Mouse (Mus musculus): ENCODE results near the gene Usp54. TPM values are rescaled to one million over a fixed set of nuclear protein-coding genes. Genes with fewer than 3 reads are reported as not detected.
"Not testable (repeated sequence)": the region's sequence is repeated elsewhere in the genome, so short reads cannot be mapped to it uniquely, and the experiment has no call there.

The Usp54 gene
- polyA plus RNA-seq, 2 experiments from 2014 or later = 1.6 to 2.2 TPM

DNA sequence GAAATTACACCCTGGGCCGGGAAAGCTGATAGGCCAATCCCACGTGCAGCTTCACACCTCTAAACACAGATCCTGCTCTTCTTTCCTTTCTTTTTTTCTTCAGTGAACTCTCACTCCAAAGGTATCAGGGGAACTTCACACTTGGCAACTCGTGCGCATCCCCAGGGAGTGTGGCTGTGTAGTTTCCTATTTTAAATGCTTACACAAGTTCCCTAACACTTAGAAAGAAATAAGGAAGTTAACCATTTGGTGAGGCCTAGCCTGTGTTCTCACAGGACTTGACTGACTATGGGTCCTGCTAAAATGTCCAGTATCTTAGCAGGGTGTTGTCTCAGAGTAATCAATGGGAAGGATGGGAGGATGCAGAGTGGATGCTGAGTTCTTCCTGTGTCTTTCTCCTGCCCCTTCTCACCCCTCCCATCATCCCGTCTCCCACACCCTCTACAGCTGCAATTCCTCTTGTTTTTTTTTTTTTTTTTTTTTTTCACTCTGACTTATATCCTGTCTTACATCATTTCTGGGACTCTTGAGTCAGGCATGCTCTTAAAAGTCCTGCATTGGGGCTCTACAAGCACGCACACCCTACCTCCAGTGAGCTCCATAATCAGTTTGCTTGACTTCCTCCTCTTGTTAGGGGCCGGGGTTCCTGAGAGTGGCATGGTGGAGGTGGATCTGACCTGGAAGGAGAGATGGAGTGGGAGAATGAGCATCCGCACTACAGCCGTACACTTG lies 14.0 kb upstream of the Usp54 start:
- no peak for ATAC-seq

DNA sequence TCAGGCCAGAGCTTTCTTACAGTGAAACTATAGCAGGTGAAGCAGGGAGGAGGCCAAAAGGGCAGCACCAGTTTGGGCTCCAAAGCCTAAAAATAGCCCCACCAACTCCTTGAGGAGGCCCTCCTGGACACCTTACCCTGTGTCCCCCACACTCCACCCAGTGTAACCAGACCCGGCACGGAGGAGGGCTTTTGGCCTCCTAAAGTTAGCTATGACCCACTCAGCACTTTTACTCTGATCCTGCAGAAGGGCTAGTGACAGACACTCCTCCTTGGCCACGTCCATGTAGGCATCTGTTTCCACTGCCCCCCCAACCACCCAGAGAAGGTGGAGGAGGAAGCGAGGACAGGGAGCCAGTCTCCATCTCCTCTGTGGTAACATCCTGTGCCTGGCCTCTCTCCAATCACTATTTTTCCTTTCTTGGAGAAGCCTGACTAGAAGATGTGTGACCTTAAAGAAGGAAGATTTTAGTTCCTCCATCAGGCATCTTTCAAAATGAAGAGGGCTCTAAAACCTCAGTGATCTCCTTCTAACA lies 10.9 kb upstream of the Usp54 start:
- no peak for ATAC-seq

DNA sequence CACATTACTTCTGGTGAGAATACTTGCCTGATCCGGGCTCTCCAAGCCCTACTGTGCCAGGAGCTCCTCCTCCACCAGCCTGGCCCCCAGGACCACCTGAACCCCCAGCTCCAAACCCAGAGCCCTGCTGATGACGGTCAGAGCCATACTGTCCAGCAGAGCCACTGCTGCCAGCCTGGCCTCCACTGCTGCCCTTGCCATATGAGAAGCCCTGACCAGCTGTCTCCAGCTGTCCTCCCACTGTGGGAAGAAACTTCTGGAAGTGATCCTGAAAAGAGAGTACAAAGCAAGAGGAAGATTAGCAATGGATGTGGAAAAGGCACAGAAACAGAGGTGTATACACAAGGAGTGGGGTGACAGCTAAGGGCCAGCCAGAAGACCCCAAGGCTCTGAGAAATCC lies 10.1 kb upstream of the Usp54 start:
- no peak for ATAC-seq

DNA sequence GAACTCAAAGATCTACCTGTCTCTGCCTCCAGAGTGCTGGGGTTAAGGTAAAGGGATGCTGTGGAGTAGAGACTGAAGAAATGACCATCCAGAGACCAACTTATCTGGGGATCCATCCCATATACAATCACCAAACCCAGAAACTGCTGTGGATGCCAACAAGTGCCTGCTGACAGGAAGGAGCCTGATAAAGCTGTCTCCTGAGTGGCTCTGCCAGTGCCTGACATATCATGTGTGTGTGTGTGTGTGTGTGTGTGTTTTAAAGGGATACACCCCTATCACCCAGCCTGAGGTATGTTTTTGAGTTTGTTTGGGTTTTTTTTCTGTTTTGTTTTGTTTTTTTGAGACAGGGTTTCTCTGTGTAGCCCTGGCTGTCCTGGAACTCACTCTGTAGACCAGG lies 5.5 kb upstream of the Usp54 start:
- ATAC-seq = no peak

DNA sequence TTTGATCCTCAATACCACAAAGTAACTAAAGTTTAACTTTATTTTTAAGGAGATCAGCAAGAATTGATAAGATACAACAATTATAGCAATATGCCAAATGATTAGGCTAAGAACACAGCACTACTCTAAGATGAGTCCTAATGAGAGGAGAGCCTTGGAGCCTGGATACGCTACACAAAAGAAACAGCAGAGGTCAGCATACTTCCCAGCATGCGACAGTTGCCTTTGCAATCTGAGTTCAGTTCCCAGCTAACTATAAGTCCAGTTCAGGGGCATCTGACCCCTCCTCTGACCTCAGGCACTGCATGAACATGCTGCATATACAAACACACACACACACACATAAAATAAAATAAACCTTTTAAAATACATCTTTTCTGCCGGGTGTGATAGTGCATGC lies 4.7 kb upstream of the Usp54 start:
- ATAC-seq = no peak

DNA sequence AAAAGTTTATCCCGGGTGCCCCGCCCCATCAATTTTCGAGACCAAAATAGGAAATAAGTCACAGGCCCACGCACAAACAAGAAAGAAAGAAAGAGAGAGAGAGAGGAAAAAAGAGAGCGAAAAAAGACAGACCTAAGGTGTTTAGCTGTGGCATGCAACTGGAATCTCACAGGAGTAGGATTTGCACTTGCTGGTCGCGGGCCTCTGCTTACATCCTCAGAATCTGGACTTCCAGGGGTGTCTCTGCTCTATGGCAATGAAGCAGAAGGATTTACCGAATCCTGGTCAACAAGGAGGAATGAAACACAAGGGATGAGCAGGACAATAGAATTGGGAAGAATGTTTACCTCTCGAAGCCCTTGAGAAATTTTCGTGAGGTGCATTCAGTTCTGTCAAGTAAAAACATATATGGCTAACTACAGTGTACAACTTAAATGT lies 594 bp upstream of the Usp54 start:
- no peak for ATAC-seq

DNA sequence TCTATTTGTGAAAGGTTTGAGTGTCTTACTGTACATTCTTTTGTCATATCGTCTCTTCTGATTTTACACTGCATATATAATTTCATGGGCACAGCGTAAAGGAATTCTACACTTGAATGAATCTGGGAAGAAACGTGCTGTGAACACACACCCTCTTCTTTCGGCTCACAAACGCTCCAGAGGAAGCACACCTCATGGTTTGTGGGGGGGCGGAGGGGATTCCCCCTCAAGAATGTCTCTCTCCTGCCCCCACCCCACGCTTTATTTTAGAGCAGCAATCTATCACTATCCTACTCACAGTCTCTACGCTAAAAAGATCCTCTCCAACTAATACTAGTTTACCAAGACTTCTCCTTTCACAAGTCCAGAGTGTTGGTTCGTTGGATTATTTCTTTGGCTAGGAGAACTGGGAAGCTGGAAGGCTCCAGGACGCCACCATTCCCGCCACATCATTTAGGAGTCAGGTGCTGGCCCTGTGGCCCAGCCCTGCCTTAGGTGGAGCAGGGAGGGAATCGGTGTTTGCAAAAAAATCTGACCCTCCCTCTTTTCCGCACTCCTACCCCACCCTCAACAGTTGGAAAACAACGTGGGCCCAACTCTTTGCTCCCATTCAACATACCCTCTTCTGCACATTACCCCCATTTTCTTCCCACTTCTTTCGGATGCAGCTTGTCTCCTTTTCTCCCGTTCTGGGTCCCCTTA lies 794 bp downstream of the Usp54 start:
- ATAC-seq = peak; percentile 29

DNA sequence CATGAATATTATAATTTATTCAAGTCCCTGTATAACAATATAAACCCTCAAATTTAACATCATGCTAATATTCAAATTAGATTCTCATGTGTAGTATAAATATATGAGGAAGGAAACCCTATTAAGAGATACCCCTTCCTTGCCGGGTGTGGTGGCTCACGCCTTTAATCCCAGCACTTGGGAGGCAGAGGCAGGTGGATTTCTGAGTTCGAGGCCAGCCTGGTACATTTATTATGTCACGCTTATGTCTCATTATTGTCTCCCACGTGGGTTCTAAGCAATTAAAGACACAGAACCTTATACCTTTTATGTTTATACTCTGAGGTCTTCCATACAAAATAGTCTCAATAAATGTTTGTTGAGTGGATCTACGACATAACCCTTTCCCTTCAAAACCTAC lies 2.2 kb downstream of the Usp54 start:
- no peak for ATAC-seq

DNA sequence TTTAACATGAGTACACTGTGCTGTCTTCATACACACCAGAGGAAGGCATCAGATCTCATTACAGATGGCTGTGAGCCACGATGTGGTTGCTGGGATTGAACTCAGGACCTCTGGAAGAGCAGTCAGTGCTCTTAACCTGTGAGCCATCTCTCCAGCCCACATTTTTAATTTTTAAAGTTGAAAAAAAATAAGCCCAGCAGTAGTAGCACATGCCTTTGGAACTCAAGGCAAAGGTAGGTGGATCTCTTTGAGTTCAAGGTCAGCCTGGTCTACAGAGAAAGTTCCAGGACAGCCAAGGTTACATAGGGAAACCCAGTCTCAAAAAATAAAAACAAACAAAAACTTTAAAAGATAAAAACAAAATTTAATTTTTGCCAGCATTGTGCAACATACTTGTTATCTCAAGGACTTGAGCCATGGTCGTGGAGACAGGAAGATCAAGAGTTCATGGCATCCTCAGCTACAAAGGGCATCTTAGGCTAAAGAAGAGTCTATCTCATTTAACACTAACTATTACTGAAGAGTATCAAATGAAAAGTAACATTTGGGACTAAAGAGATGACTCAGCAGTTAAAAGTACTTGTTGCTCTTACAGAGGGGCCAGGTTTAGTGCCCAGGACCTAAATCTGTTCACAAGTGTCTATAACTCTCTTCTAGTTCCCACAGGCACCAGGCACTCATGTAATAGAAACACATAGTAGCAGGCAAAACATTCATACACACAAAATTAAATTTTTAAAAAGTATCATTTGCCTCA lies 2.9 kb downstream of the Usp54 start:
- no peak for ATAC-seq

DNA sequence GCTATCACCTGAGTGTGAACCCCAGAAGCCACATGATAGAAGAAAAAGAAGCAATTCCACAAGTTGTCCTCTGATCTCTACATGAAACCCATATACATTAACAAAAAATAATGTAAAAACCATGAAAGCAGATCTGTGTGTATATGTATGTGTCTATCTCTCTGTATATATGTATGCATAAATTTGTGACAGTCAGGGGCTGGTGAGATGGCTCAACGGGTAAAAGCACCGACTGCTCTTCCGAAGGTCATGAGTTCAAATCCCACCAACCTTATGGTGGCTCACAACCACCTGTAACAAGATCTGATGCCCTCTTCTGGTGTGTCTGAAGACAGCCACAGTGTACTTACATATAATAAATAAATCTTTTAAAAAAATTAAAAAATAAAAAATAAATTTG lies 3.9 kb downstream of the Usp54 start:
- not testable (repeated sequence) for ATAC-seq

DNA sequence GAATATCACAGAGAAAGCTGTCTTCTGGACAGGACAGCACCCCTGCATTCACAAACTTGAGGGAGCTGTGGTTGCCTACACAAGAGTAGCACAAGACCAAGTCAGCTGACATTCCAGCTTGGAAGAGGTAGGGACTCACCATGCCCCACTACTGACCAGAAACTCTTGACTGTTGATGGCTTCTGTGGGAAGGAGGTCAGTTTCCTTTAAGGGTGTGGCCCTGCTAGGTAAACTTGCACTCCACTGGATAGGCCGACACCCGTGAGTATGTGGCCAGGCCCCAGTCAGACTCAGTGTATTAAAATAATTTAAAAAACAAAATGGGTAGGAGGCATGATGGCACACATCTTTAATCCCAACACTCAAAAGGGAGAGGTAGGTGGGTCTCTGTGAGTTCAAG lies 5.3 kb downstream of the Usp54 start:
- no peak for ATAC-seq

DNA sequence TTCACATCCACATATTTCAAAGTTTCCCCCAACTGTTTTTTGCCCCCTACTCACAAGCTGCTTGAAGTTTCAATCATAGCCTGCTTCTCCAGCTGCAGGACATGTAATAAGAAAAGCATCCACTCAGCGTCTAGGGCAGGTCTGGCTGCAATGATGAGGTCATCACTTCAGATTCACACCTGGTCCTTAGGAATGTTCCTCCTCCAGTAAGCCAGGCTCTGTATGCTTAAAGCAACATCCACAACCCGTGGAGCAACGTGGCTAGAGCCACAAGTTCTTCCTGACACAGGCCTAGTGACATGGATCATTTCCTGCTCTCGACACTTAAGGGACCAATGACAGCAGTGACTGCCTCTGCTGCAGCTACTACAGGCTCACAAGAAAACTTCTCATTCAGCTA lies 9.6 kb downstream of the Usp54 start:
- ATAC-seq = no peak

DNA sequence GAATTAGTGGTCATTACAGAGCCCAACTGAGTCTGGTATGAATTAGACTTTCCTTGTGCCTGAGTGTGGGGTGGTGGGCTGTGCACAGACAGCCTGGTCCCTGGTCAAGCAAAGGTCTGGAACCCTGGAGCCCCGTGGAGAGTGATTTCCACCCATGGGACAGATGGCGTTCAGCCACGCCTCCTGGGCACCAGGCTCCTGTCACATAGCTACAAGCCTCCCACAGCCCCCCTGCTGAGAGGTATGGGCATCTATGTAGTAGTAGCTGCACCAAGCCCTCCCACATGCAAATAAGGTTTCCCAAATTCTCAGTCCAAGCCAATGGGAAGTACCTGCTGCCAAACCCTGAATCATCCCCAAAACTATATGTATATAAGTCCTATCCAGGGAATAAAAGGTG lies 13.9 kb downstream of the Usp54 start:
- no peak for ATAC-seq

DNA sequence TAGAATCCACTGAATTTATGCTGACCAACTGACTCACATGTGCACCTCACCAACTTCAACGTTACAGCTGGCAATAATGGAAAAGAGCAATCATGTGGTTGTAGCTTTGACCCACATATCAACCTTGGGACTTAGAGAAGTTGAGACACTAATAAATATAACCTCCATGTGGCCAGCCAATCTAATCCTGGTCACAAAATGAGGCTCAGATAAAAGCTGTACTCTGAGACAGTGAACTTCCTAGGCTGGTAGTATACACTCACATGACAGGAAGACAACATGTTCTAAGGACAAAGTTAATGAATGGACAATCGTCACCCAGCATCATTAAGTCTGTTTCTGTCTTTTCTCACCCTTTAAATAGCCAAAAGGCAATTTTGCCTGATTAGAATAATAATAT lies 14.4 kb downstream of the Usp54 start:
- no peak for ATAC-seq

DNA sequence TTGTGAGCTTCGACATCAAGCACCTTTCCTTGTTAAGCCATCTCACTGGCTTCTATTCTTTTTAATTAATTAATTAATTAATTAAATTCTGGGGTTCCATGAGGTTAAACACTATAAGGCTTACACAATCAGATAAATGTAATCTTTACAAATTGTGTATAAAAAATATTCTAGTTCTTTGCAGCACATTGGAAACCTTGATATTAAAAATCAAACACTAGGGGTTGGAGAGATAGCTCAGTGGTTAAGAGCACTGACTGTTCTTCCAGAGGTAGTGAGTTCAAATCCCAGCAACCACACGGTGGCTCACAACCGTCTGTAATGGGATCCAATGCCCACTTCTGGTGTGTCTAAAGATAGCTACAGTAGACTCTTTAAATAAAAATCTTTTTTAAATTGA lies 18.0 kb downstream of the Usp54 start:
- no peak for ATAC-seq

DNA sequence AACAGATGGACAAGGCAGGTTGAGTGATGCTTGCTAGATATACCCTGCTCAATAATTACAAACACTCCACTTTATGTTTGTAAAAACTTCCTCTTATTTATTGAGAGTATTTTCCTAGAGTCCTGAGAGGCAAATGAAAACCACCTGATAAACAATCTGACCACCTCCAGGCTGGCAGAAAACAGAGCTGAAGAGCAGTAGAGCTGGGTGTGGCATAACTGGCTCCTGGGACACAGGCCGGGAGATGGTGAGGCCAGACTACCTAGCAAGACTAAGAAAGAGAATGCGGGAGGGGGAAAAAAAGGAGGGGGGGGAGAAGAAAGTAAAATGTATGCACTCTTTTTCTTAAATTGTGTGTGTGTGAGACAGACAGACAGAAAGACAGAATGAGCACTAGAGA lies 18.5 kb downstream of the Usp54 start:
- no peak for ATAC-seq

DNA sequence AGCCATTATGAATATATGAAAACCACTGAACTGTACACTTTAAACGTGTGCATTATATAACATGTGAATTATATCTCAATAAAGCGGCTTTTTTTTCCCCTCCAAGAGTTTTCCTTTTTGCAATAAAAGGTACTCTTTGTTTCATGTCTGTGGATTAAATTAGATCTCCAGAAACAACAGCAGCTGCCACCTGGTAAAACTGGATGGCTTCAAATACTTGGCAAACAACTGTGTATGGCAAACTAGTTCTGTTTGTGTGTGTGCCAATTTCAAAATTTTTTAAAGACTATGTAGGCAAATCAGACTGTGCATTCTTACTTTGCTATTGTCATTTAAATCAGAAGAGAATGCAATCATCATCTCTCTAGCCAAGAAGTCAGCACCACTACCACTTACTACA lies 19.0 kb downstream of the Usp54 start:
- ATAC-seq = no peak

DNA sequence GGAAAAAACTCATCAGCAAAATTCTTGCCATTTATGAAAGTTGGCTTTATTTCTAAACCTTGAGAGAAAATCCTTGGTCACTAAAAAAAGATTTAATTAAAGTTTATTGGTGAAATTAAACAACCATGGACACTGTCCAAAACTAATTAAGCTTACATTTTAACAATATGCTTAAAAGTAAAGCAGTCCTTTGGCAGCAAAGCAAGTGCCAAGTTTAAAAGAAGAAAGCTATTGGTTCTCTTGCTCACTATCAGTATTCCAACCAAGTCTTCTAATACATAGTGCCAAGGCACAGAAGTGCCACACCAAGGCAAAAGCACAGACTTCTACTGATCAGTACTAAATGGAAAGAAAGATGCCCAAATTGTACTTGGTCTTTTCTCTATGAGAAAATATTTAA lies 21.7 kb downstream of the Usp54 start:
- ATAC-seq = no peak

DNA sequence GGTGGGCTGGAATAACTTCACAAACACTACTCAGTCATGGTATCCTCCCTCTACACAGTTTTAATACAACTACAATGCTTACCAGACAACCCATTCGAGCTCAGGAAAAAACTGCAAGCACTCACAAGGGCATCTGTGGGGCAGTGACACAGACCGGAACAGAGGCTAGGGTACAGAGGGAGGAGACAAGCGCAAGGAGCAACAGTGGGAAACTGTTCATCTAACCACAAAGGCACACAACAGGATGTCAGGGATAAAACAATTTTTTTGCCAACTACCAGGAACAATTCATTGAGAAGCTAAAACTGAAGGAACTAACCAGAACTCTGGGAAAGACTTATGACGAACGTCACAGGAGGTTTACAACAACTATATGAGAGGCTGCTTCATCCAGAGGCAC lies 22.7 kb downstream of the Usp54 start:
- ATAC-seq = no peak

DNA sequence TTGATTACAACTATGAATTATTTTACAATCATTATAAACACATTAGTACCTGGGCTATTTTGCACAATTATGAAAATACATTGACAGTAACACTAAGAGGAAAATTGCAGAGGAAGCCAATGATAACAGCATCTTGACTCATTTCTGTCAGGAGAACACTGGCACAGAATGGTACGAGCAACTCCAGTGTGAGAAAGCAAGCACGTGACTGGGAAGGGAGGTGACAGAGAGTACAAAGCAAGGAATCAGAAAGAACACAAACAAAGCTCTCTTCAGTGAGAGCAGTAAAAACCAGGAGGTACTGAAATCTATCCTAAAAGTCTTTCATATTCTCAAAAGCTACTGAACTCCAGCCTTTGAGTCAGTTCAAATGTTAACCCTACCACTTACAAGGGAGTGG lies 24.4 kb downstream of the Usp54 start:
- no peak for ATAC-seq

DNA sequence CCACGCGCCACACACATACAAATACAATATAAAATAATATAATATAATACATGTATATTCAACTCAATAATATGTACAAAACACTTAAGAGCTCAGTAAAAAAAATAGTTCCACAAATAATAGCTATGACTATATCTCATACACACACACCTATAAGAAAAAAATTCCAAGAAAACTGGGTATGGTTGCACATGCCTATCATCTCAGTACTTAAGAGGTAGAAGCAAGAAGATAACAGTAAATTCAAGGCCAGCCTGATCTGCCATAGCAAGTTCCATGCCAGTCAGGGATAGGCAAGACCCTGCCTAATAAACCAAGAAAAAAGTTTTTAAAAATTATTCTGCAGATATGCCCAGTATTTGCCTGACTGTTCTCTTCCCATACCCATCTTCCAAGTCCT lies 25.8 kb downstream of the Usp54 start:
- ATAC-seq = no peak

DNA sequence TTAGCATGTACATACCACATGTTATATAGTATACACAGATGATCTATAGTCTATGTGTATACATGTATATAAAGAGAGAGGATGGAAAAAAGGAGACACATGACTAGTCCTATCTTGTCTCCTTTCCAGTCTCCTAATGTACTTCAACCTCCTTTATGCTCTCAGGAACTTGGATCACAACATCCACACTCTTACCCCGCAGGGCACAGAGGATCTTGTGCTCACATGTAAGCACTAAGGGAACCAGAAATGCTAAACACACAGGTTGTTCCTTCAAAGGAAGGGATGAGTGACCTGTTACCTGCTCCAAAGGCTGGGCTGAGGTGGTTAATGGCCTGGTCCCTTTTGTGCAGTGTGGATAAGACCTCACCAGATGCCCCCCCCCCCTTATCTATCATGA lies 28.0 kb downstream of the Usp54 start:
- no peak for ATAC-seq

DNA sequence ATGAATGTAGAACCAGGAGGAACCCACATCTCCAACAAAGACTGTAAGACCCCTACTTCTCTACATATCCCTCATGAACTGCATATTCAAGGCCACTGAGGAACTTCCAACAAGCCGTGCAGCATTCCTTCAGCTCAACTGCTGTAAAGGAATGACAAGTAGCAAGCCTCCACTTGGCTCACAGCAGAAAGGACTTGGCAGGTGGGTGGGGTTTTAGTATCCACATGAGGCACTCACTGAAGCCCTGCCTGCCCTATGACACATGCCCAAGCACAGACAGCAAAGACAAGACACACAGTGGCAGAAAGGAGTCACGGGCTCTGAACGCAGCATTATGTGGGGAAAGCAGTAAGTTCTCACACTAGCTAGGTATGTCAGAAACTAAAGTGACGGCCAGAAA lies 30.7 kb downstream of the Usp54 start:
- no peak for ATAC-seq

DNA sequence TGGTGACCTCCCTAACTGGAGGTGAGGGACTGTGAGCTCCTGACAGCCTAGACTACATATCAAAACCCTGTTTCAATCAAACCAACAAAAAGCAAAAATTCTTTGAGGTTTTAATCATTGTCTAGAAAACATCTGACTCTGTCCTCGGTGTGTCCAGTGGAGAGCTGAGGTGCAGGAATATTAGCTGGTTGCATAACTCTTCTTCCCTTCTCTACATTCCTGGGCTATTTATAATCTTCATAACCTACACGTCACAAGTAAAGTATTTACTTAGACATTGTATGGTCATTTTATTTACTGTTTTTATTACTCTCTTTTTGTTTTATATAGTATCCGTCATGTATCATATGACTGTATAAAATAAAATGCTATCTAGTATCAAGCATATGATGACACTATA lies 31.3 kb downstream of the Usp54 start:
- no peak for ATAC-seq
